Mouse (Mus musculus): ENCODE measurements around the gene Olig3. TPM values are rescaled to one million over a fixed set of nuclear protein-coding genes. Genes with fewer than 3 reads are reported as not detected.
"Not testable (repeated sequence)": the region's sequence is repeated elsewhere in the genome, so short reads cannot be mapped to it uniquely, and the experiment has no call there.

The Olig3 gene
- polyA plus RNA-seq, 1 experiment from 2014 or later: not detected

GRCm38 (mm10) chr10:19370146-19370545 is 13.8 kb downstream of the Olig3 start:
- Histone ChIP-seq H3K36me3 (ENCODE audit: control insufficient read depth, insufficient read depth, low read length) (no peaks in the 10 kb centered on the region), H3K27me3 (ENCODE audit: control insufficient read depth, insufficient read depth, low read length) (no peaks in the 10 kb centered on the region), H3K9me3 (ENCODE audit: control insufficient read depth, low read length) (no peaks in the 10 kb centered on the region), H3K4me2 (ENCODE audit: low read depth, severe bottlenecking) (no peak overlapping the region), H3K27ac (replicated peaks; ENCODE audit: low read depth, low read length) (no peak overlapping the region), H3K4me1 (ENCODE audit: control insufficient read depth, insufficient read depth, low read length) (no peaks in the 10 kb centered on the region), H3K9ac (ENCODE audit: low read length) (no peak overlapping the region), H3K4me3 (ENCODE audit: low read depth, low read length) (no peak overlapping the region)
- no peak for DNase-seq (ENCODE audit: low spot score)
- 58% methylated on average over 3 of the region's 3 CpGs for WGBS
- ATAC-seq (ENCODE audit: insufficient number of reproducible peaks, low FRiP score, low TSS enrichment, low read depth): no peak

- Histone ChIP-seq H3K4me3 (ENCODE audit: low read depth, low read length) (no peak overlapping the region), H3K9ac (ENCODE audit: low read length) (no peak overlapping the region), H3K9me3 (ENCODE audit: control insufficient read depth, low read length) (no peaks in the 10 kb centered on the region), H3K36me3 (ENCODE audit: control insufficient read depth, insufficient read depth, low read length) (no peaks in the 10 kb centered on the region), H3K27me3 (ENCODE audit: control insufficient read depth, insufficient read depth, low read length) (no peaks in the 10 kb centered on the region), H3K4me2 (ENCODE audit: low read depth, severe bottlenecking) (no peak overlapping the region), H3K4me1 (ENCODE audit: control insufficient read depth, insufficient read depth, low read length) (no peaks in the 10 kb centered on the region), H3K27ac (replicated peaks; ENCODE audit: low read depth, low read length) (no peak overlapping the region)
- ATAC-seq (ENCODE audit: insufficient number of reproducible peaks, low FRiP score, low TSS enrichment, low read depth) (no peak), DNase-seq (ENCODE audit: low spot score) (no peak)
- 62% methylated on average over 5 of the region's 5 CpGs for WGBS
Observed at GRCm38 (mm10) chr10:19372263-19372662, 15.9 kb downstream of the Olig3 start.

- no peaks in the 10 kb centered on the region for H3K36me3 ChIP-seq (ENCODE audit: control insufficient read depth, insufficient read depth, low read length)
- ATAC-seq (ENCODE audit: insufficient number of reproducible peaks, low FRiP score, low TSS enrichment, low read depth): no peak
- no peaks in the 10 kb centered on the region for H3K27me3 ChIP-seq (ENCODE audit: control insufficient read depth, insufficient read depth, low read length)
- H3K9ac ChIP-seq (ENCODE audit: low read length): no peak overlapping the region
- no peak overlapping the region for H3K4me2 ChIP-seq (ENCODE audit: low read depth, severe bottlenecking)
- H3K4me1 ChIP-seq (ENCODE audit: control insufficient read depth, insufficient read depth, low read length): no peaks in the 10 kb centered on the region
- no peak overlapping the region for H3K27ac ChIP-seq (replicated peaks; ENCODE audit: low read depth, low read length)
- no peaks in the 10 kb centered on the region for H3K9me3 ChIP-seq (ENCODE audit: control insufficient read depth, low read length)
- H3K4me3 ChIP-seq (ENCODE audit: low read depth, low read length): no peak overlapping the region
- WGBS: 51% methylated on average over 7 of the region's 7 CpGs
- no peak for DNase-seq (ENCODE audit: low spot score)
Observed at GRCm38 (mm10) chr10:19373797-19374196, 17.5 kb downstream of the Olig3 start.

- H3K36me3 ChIP-seq (ENCODE audit: control insufficient read depth, insufficient read depth, low read length): no peaks in the 10 kb centered on the region
- no peaks in the 10 kb centered on the region for H3K27me3 ChIP-seq (ENCODE audit: control insufficient read depth, insufficient read depth, low read length)
- no peak overlapping the region for H3K9ac ChIP-seq (ENCODE audit: low read length)
- H3K9me3 ChIP-seq (ENCODE audit: control insufficient read depth, low read length): no peaks in the 10 kb centered on the region
- DNase-seq (ENCODE audit: low spot score): no peak
- 73% methylated on average over 3 of the region's 3 CpGs for WGBS
- ATAC-seq (ENCODE audit: insufficient number of reproducible peaks, low FRiP score, low TSS enrichment, low read depth): no peak
- H3K4me1 ChIP-seq (ENCODE audit: control insufficient read depth, insufficient read depth, low read length): no peaks in the 10 kb centered on the region
- no peak overlapping the region for H3K27ac ChIP-seq (replicated peaks; ENCODE audit: low read depth, low read length)
- H3K4me2 ChIP-seq (ENCODE audit: low read depth, severe bottlenecking): no peak overlapping the region
- no peak overlapping the region for H3K4me3 ChIP-seq (ENCODE audit: low read depth, low read length)
Observed at GRCm38 (mm10) chr10:19374311-19374710, 18.0 kb downstream of the Olig3 start.

- no peak for DNase-seq (ENCODE audit: low spot score)
- H3K4me1 ChIP-seq (ENCODE audit: control insufficient read depth, insufficient read depth, low read length): no peaks in the 10 kb centered on the region
- H3K9ac ChIP-seq (ENCODE audit: low read length): no peak overlapping the region
- 87% methylated on average over 2 of the region's 2 CpGs for WGBS
- no peak overlapping the region for H3K4me3 ChIP-seq (ENCODE audit: low read depth, low read length)
- H3K27me3 ChIP-seq (ENCODE audit: control insufficient read depth, insufficient read depth, low read length): no peaks in the 10 kb centered on the region
- no peak overlapping the region for H3K27ac ChIP-seq (replicated peaks; ENCODE audit: low read depth, low read length)
- H3K4me2 ChIP-seq (ENCODE audit: low read depth, severe bottlenecking): no peak overlapping the region
- ATAC-seq (ENCODE audit: insufficient number of reproducible peaks, low FRiP score, low TSS enrichment, low read depth): no peak
- H3K9me3 ChIP-seq (ENCODE audit: control insufficient read depth, low read length): no peaks in the 10 kb centered on the region
- H3K36me3 ChIP-seq (ENCODE audit: control insufficient read depth, insufficient read depth, low read length): no peaks in the 10 kb centered on the region
Observed at GRCm38 (mm10) chr10:19375838-19376237, 19.5 kb downstream of the Olig3 start.

- not testable (repeated sequence) for ATAC-seq (ENCODE audit: insufficient number of reproducible peaks, low FRiP score, low TSS enrichment, low read depth); H3K9ac ChIP-seq (ENCODE audit: low read length); H3K4me2 ChIP-seq (ENCODE audit: low read depth, severe bottlenecking); H3K27me3 ChIP-seq (ENCODE audit: control insufficient read depth, insufficient read depth, low read length); DNase-seq (ENCODE audit: low spot score); H3K4me3 ChIP-seq (ENCODE audit: low read depth, low read length); H3K36me3 ChIP-seq (ENCODE audit: control insufficient read depth, insufficient read depth, low read length); H3K27ac ChIP-seq (replicated peaks; ENCODE audit: low read depth, low read length); H3K9me3 ChIP-seq (ENCODE audit: control insufficient read depth, low read length); H3K4me1 ChIP-seq (ENCODE audit: control insufficient read depth, insufficient read depth, low read length)
- 90% methylated on average over 1 of the region's 1 CpGs for WGBS
Observed at GRCm38 (mm10) chr10:19380971-19381370, 24.6 kb downstream of the Olig3 start.

GRCm38 (mm10) chr10:19384176-19384575 is 27.8 kb downstream of the Olig3 start:
- no peak overlapping the region for H3K4me3 ChIP-seq (ENCODE audit: low read depth, low read length)
- ATAC-seq (ENCODE audit: insufficient number of reproducible peaks, low FRiP score, low TSS enrichment, low read depth) (no peak), DNase-seq (ENCODE audit: low spot score) (no peak)
- no peak overlapping the region for H3K9ac ChIP-seq (ENCODE audit: low read length)
- H3K4me1 ChIP-seq (ENCODE audit: control insufficient read depth, insufficient read depth, low read length): no peaks in the 10 kb centered on the region
- no peak overlapping the region for H3K27ac ChIP-seq (replicated peaks; ENCODE audit: low read depth, low read length)
- no peaks in the 10 kb centered on the region for H3K36me3 ChIP-seq (ENCODE audit: control insufficient read depth, insufficient read depth, low read length)
- 92% methylated on average over 3 of the region's 3 CpGs for WGBS
- H3K27me3 ChIP-seq (ENCODE audit: control insufficient read depth, insufficient read depth, low read length): no peaks in the 10 kb centered on the region
- no peak overlapping the region for H3K4me2 ChIP-seq (ENCODE audit: low read depth, severe bottlenecking)
- H3K9me3 ChIP-seq (ENCODE audit: control insufficient read depth, low read length): no peaks in the 10 kb centered on the region

- Histone ChIP-seq H3K27ac (replicated peaks; ENCODE audit: low read depth, low read length) (no peak overlapping the region), H3K4me3 (ENCODE audit: low read depth, low read length) (no peak overlapping the region), H3K9ac (ENCODE audit: low read length) (no peak overlapping the region), H3K4me1 (ENCODE audit: control insufficient read depth, insufficient read depth, low read length) (no peaks in the 10 kb centered on the region), H3K36me3 (ENCODE audit: control insufficient read depth, insufficient read depth, low read length) (no peaks in the 10 kb centered on the region), H3K4me2 (ENCODE audit: low read depth, severe bottlenecking) (no peak overlapping the region), H3K9me3 (ENCODE audit: control insufficient read depth, low read length) (no peaks in the 10 kb centered on the region), H3K27me3 (ENCODE audit: control insufficient read depth, insufficient read depth, low read length) (no peaks in the 10 kb centered on the region)
- DNase-seq (ENCODE audit: low spot score) (no peak), ATAC-seq (ENCODE audit: insufficient number of reproducible peaks, low FRiP score, low TSS enrichment, low read depth) (no peak)
- 79% methylated on average over 4 of the region's 4 CpGs for WGBS
Observed at GRCm38 (mm10) chr10:19391819-19392218, 35.5 kb downstream of the Olig3 start.

GRCm38 (mm10) chr10:19396485-19397137 is 40.3 kb downstream of the Olig3 start:
- Histone ChIP-seq H3K4me3 (ENCODE audit: low read depth, low read length) (no peak overlapping the region), H3K4me1 (ENCODE audit: control insufficient read depth, insufficient read depth, low read length) (no peaks in the 10 kb centered on the region), H3K36me3 (ENCODE audit: control insufficient read depth, insufficient read depth, low read length) (no peaks in the 10 kb centered on the region), H3K27ac (replicated peaks; ENCODE audit: low read depth, low read length) (no peak overlapping the region), H3K4me2 (ENCODE audit: low read depth, severe bottlenecking) (no peak overlapping the region), H3K27me3 (ENCODE audit: control insufficient read depth, insufficient read depth, low read length) (no peaks in the 10 kb centered on the region), H3K9ac (ENCODE audit: low read length) (no peak overlapping the region), H3K9me3 (ENCODE audit: control insufficient read depth, low read length) (no peaks in the 10 kb centered on the region)
- ATAC-seq (ENCODE audit: insufficient number of reproducible peaks, low FRiP score, low TSS enrichment, low read depth) (no peak), DNase-seq (ENCODE audit: low spot score) (no peak)
- WGBS: 44% methylated on average over 9 of the region's 9 CpGs
